Mouse (Mus musculus): ENCODE data around the gene Capzb. TPM values are rescaled to one million over a fixed set of nuclear protein-coding genes. Genes with fewer than 3 reads are reported as not detected.

Gene Capzb
- total and polyA plus RNA-seq, 3 experiments, result 86.4 to 388 (median 160) TPM

- Histone ChIP-seq H3K4me3 (replicated peaks in 1 of 3; ENCODE audit: low read depth in 2 of 3, low read length in 2 of 3, poor library complexity in 1 of 3) (no peak overlapping the region), H3K4me1 (ENCODE audit: control insufficient read depth in 1 of 2, insufficient read depth in 2 of 2) (peaks cover 0 to 12% of the 10 kb centered on the region in 2 experiments; a peak in 2 of 4 replicates), H3K4me2 (ENCODE audit: insufficient read depth, low read depth, poor library complexity, severe bottlenecking) (no peak overlapping the region), H3K9ac (ENCODE audit: insufficient read depth, low read depth) (no peak overlapping the region), H3K27ac (ENCODE audit: insufficient read depth, low read depth) (no peak overlapping the region), H3K27me3 (replicated peaks) (peaks cover 3% of the 10 kb centered on the region), H3K79me2 (replicated peaks; ENCODE audit: control insufficient read depth, extremely low read depth, insufficient read depth, poor library complexity, severe bottlenecking) (no peaks in the 10 kb centered on the region), H3K36me3 (replicated peaks in 1 of 2; ENCODE audit: control insufficient read depth in 1 of 2, insufficient read depth in 1 of 2, low read length in 1 of 2) (no peaks in the 10 kb centered on the region), H3K9me3 (replicated peaks; ENCODE audit: low read length) (no peaks in the 10 kb centered on the region)
- DNase-seq (ENCODE audit: extremely low read depth), result no peak
- TF ChIP-seq MAX (IDR thresholded peaks at IDR 0.05; ENCODE audit: low read length) (no peak), POLR2AphosphoS2 (IDR thresholded peaks at IDR 0.05; ENCODE audit: low read depth, low read length) (no peak), CTCF (conservative IDR thresholded peaks at IDR 0.05 in 1 of 2, IDR thresholded peaks at IDR 0.05 in 1 of 2; ENCODE audit: low read depth in 2 of 2, low read length in 2 of 2) (no peak), SMC3 (IDR thresholded peaks at IDR 0.05; ENCODE audit: low read depth, low read length) (no peak), JUN (IDR thresholded peaks at IDR 0.05; ENCODE audit: insufficient read depth, low read depth, low read length) (no peak), ELF1 (IDR thresholded peaks at IDR 0.05; ENCODE audit: low read depth, low read length) (no peak), CHD2 (IDR thresholded peaks at IDR 0.05; ENCODE audit: low read length) (no peak), UBTF (IDR thresholded peaks at IDR 0.05; ENCODE audit: low read depth, low read length) (no peak)
- dilution Hi-C loops (cut with MboI; ENCODE audit: extremely low pct_ligation_motif_present, extremely low pct_unique_long_range_greater_than_20kb, low sequenced_read_pairs), result no loop called here
- in situ Hi-C loops (cut with MboI; ENCODE audit: low pct_ligation_motif_present, low pct_unique_long_range_greater_than_20kb, low sequenced_read_pairs), result no loop called here
These were observed 142.8 kb downstream of the Capzb start for GRCm38 (mm10) chr4:139335507-139335906.

- dilution Hi-C loops (cut with MboI; ENCODE audit: extremely low pct_ligation_motif_present, extremely low pct_unique_long_range_greater_than_20kb, low sequenced_read_pairs), result no loop called here
- no peak overlapping the region for H3K27ac ChIP-seq (ENCODE audit: insufficient read depth, low read depth)
- no peak overlapping the region for H3K4me2 ChIP-seq (ENCODE audit: insufficient read depth, low read depth, poor library complexity, severe bottlenecking)
- H3K4me1 ChIP-seq (ENCODE audit: control insufficient read depth in 1 of 2, insufficient read depth in 2 of 2), result peaks cover 0 to 4% of the 10 kb centered on the region in 2 experiments; a peak in 2 of 4 replicates
- peak; percentile 82 for DNase-seq (ENCODE audit: extremely low read depth)
- in situ Hi-C loops (cut with MboI; ENCODE audit: low pct_ligation_motif_present, low pct_unique_long_range_greater_than_20kb, low sequenced_read_pairs), result no loop called here
- H3K4me3 ChIP-seq (replicated peaks in 1 of 3; ENCODE audit: low read depth in 2 of 3, low read length in 2 of 3, poor library complexity in 1 of 3), result no peak overlapping the region
- peaks cover 3% of the 10 kb centered on the region for H3K27me3 ChIP-seq (replicated peaks)
- no peak overlapping the region for H3K9ac ChIP-seq (ENCODE audit: insufficient read depth, low read depth)
- no peaks in the 10 kb centered on the region for H3K9me3 ChIP-seq (replicated peaks; ENCODE audit: low read length)
- TF ChIP-seq RCOR1 (conservative IDR thresholded peaks at IDR 0.05; ENCODE audit: low read depth, low read length) (no peak), CHD2 (IDR thresholded peaks at IDR 0.05; ENCODE audit: low read length) (no peak), JUN (IDR thresholded peaks at IDR 0.05; ENCODE audit: insufficient read depth, low read depth, low read length) (no peak), RAD21 (IDR thresholded peaks at IDR 0.05; ENCODE audit: low read depth, low read length) (peak; percentile 69), CHD1 (IDR thresholded peaks at IDR 0.05; ENCODE audit: low read depth, low read length) (no peak), CTCF (conservative IDR thresholded peaks at IDR 0.05 in 1 of 2, IDR thresholded peaks at IDR 0.05 in 1 of 2; ENCODE audit: low read depth in 2 of 2, low read length in 2 of 2) (peak; percentile 73 to 80), SIN3A (IDR thresholded peaks at IDR 0.05; ENCODE audit: low read length) (no peak), POLR2A (IDR thresholded peaks at IDR 0.05; ENCODE audit: low read depth, low read length) (no peak), MAZ (IDR thresholded peaks at IDR 0.05; ENCODE audit: low read depth, low read length) (no peak), SMC3 (IDR thresholded peaks at IDR 0.05; ENCODE audit: low read depth, low read length) (peak; percentile 75), MYC (IDR thresholded peaks at IDR 0.05; ENCODE audit: low read depth, low read length) (0 out of 2 replicates have a peak, but pooled peaks have one; percentile 54), KAT2A (IDR thresholded peaks at IDR 0.05; ENCODE audit: insufficient replicate concordance, low read length) (no peak), ELF1 (IDR thresholded peaks at IDR 0.05; ENCODE audit: low read depth, low read length) (peak; percentile 67), TCF12 (IDR thresholded peaks at IDR 0.05; ENCODE audit: low read depth, low read length) (no peak), USF1 (IDR thresholded peaks at IDR 0.05; ENCODE audit: low read depth, low read length) (no peak), HCFC1 (IDR thresholded peaks at IDR 0.05; ENCODE audit: low read depth, low read length) (0 out of 2 replicates have a peak, but pooled peaks have one; percentile 15), GABPA (IDR thresholded peaks at IDR 0.05; ENCODE audit: insufficient replicate concordance, low read depth, low read length) (no peak), NRF1 (IDR thresholded peaks at IDR 0.05; ENCODE audit: low read depth, low read length) (peak; percentile 48; the same call in 1 of the 2 replicates)
- H3K36me3 ChIP-seq (replicated peaks in 1 of 2; ENCODE audit: control insufficient read depth in 1 of 2, insufficient read depth in 1 of 2, low read length in 1 of 2), result peaks cover 0 to under 1% of the 10 kb centered on the region in 2 experiments
- no peaks in the 10 kb centered on the region for H3K79me2 ChIP-seq (replicated peaks; ENCODE audit: control insufficient read depth, extremely low read depth, insufficient read depth, poor library complexity, severe bottlenecking)
These were observed 144.3 kb downstream of the Capzb start for GRCm38 (mm10) chr4:139336822-139337483.
